Mouse (Mus musculus): ENCODE measurements around the gene Hba-a1. TPM values are rescaled to one million over a fixed set of nuclear protein-coding genes. Genes with fewer than 3 reads are reported as not detected.
"Not testable (repeated sequence)": the region's sequence is repeated elsewhere in the genome, so short reads cannot be mapped to it uniquely, and the experiment has no call there.

The Hba-a1 gene
- polyA plus RNA-seq, 1 experiment from 2014 or later = 2,663 TPM

- Histone ChIP-seq H3K4me3 (no peak overlapping the region), H3K4me2 (no peak overlapping the region), H3K9ac (no peak overlapping the region), H3K4me1 (replicated peaks) (no peaks in the 10 kb centered on the region), H3K27ac (replicated peaks) (no peak overlapping the region), H3K27me3 (0 out of 2 replicates have a peak, but pooled peaks cover 5% of the 10 kb centered on the region), H3K36me3 (no peaks in the 10 kb centered on the region), H3K9me3 (no peaks in the 10 kb centered on the region)
- ATAC-seq (ENCODE audit: low FRiP score, low read depth) = no peak
- WGBS = 91% methylated on average over 7 of the region's 7 CpGs
Measured at GRCm38 (mm10) chr11:32285031-32285775, 1.9 kb downstream of the Hba-a1 start.

GRCm38 (mm10) chr11:32285887-32286286, 2.6 kb downstream of the Hba-a1 start:
- not testable (repeated sequence) for H3K9ac ChIP-seq; H3K27ac ChIP-seq (replicated peaks); H3K9me3 ChIP-seq; ATAC-seq (ENCODE audit: low FRiP score, low read depth); H3K27me3 ChIP-seq; H3K4me3 ChIP-seq; H3K36me3 ChIP-seq; H3K4me2 ChIP-seq; H3K4me1 ChIP-seq (replicated peaks)

- H3K27ac ChIP-seq (replicated peaks); H3K27me3 ChIP-seq; H3K36me3 ChIP-seq; H3K9ac ChIP-seq; H3K4me1 ChIP-seq (replicated peaks); H3K9me3 ChIP-seq: not testable (repeated sequence)
- Histone ChIP-seq H3K4me3 (peak within 1 kb of the TSS; percentile 33), H3K4me2 (peak within 1 kb of the TSS; percentile 59)
- peak; percentile 77 for ATAC-seq (ENCODE audit: low FRiP score, low read depth)
- 22% methylated on average over 30 of the region's 33 CpGs for WGBS
Measured at GRCm38 (mm10) chr11:32286695-32287492, 3.6 kb downstream of the Hba-a1 start, which contains the start of gene Hbq1b. TSS of gene Hbq1b (plus strand) at chr11:32286965.

GRCm38 (mm10) chr11:32287493-32287825, 4.1 kb downstream of the Hba-a1 start:
- ATAC-seq (ENCODE audit: low FRiP score, low read depth) = no peak
- H3K4me3 ChIP-seq = no peak overlapping the region
- 0 out of 2 replicates have a peak overlapping the region, but pooled peaks have one; percentile 59 for H3K4me2 ChIP-seq
- no peaks in the 10 kb centered on the region for H3K9me3 ChIP-seq
- no peaks in the 10 kb centered on the region for H3K36me3 ChIP-seq
- no peak overlapping the region for H3K9ac ChIP-seq
- H3K27ac ChIP-seq (replicated peaks) = no peak overlapping the region
- no peaks in the 10 kb centered on the region for H3K4me1 ChIP-seq (replicated peaks)
- 71% methylated on average over 9 of the region's 9 CpGs for WGBS
- 0 out of 2 replicates have a peak, but pooled peaks cover 5% of the 10 kb centered on the region for H3K27me3 ChIP-seq

GRCm38 (mm10) chr11:32292819-32293218, 9.5 kb downstream of the Hba-a1 start:
- H3K36me3 ChIP-seq; H3K4me2 ChIP-seq; H3K27me3 ChIP-seq; H3K27ac ChIP-seq (replicated peaks); ATAC-seq (ENCODE audit: low FRiP score, low read depth); H3K4me1 ChIP-seq (replicated peaks); H3K9ac ChIP-seq; H3K9me3 ChIP-seq; H3K4me3 ChIP-seq: not testable (repeated sequence)
- WGBS = 85% methylated on average over 4 of the region's 4 CpGs

- H3K9me3 ChIP-seq; ATAC-seq (ENCODE audit: low FRiP score, low read depth); H3K36me3 ChIP-seq; H3K4me2 ChIP-seq; H3K9ac ChIP-seq; H3K4me1 ChIP-seq (replicated peaks); H3K27ac ChIP-seq (replicated peaks); H3K27me3 ChIP-seq; H3K4me3 ChIP-seq: not testable (repeated sequence)
- 70% methylated on average over 3 of the region's 3 CpGs for WGBS
Measured at GRCm38 (mm10) chr11:32293479-32293878, 10.2 kb downstream of the Hba-a1 start.

GRCm38 (mm10) chr11:32296203-32296602, 12.9 kb downstream of the Hba-a1 start, which contains the start of gene Hba-a2:
TSS of gene Hba-a2 (plus strand) at chr11:32296489.
- H3K27me3 ChIP-seq; H3K27ac ChIP-seq (replicated peaks); H3K4me3 ChIP-seq; H3K36me3 ChIP-seq; H3K9me3 ChIP-seq; ATAC-seq (ENCODE audit: low FRiP score, low read depth); H3K4me1 ChIP-seq (replicated peaks); H3K9ac ChIP-seq; H3K4me2 ChIP-seq: not testable (repeated sequence)
- no CpG with 5 or more reads among the region's 4 CpGs for WGBS

GRCm38 (mm10) chr11:32297417-32297816, 14.1 kb downstream of the Hba-a1 start:
- WGBS = 52% methylated on average over 2 of the region's 2 CpGs
- not testable (repeated sequence) for H3K9me3 ChIP-seq

GRCm38 (mm10) chr11:32297866-32298531, 14.7 kb downstream of the Hba-a1 start:
- no peak for ATAC-seq (ENCODE audit: low FRiP score, low read depth)
- 86% methylated on average over 1 of the region's 1 CpGs for WGBS

More at GRCm38 (mm10) chr11:32297417-32297816, 14.1 kb downstream of the Hba-a1 start:
- H3K9ac ChIP-seq; H3K4me1 ChIP-seq (replicated peaks); H3K27ac ChIP-seq (replicated peaks); H3K4me2 ChIP-seq; H3K4me3 ChIP-seq; H3K36me3 ChIP-seq; ATAC-seq (ENCODE audit: low FRiP score, low read depth); H3K27me3 ChIP-seq: not testable (repeated sequence)

GRCm38 (mm10) chr11:32298532-32298918, 15.2 kb downstream of the Hba-a1 start:
- no peak overlapping the region for H3K4me2 ChIP-seq
- no peaks in the 10 kb centered on the region for H3K9me3 ChIP-seq
- no peaks in the 10 kb centered on the region for H3K27me3 ChIP-seq
- 96% methylated on average over 2 of the region's 2 CpGs for WGBS
- no peaks in the 10 kb centered on the region for H3K36me3 ChIP-seq
- ATAC-seq (ENCODE audit: low FRiP score, low read depth) = no peak
- H3K9ac ChIP-seq = no peak overlapping the region
- H3K27ac ChIP-seq (replicated peaks) = no peak overlapping the region
- no peak overlapping the region for H3K4me3 ChIP-seq
- no peaks in the 10 kb centered on the region for H3K4me1 ChIP-seq (replicated peaks)

More at GRCm38 (mm10) chr11:32297866-32298531, 14.7 kb downstream of the Hba-a1 start:
- Histone ChIP-seq H3K4me3 (no peak overlapping the region), H3K27me3 (no peaks in the 10 kb centered on the region), H3K36me3 (no peaks in the 10 kb centered on the region), H3K4me2 (no peak overlapping the region), H3K9ac (no peak overlapping the region), H3K27ac (replicated peaks) (no peak overlapping the region), H3K4me1 (replicated peaks) (no peaks in the 10 kb centered on the region), H3K9me3 (no peaks in the 10 kb centered on the region)

GRCm38 (mm10) chr11:32299865-32300264, 16.6 kb downstream of the Hba-a1 start, which contains the start of gene Hbq1a:
TSS of gene Hbq1a (plus strand) at chr11:32300069.
- not testable (repeated sequence) for H3K27me3 ChIP-seq; H3K27ac ChIP-seq (replicated peaks); H3K36me3 ChIP-seq; H3K9me3 ChIP-seq; H3K4me1 ChIP-seq (replicated peaks); H3K9ac ChIP-seq
- Histone ChIP-seq H3K4me2 (peak within 1 kb of the TSS; percentile 47), H3K4me3 (peak within 1 kb of the TSS; percentile 26)
- peak; percentile 35; the same call in 1 of the 2 replicates for ATAC-seq (ENCODE audit: low FRiP score, low read depth)
- 11% methylated on average over 16 of the region's 16 CpGs for WGBS
